In the genomic region with DNA sequence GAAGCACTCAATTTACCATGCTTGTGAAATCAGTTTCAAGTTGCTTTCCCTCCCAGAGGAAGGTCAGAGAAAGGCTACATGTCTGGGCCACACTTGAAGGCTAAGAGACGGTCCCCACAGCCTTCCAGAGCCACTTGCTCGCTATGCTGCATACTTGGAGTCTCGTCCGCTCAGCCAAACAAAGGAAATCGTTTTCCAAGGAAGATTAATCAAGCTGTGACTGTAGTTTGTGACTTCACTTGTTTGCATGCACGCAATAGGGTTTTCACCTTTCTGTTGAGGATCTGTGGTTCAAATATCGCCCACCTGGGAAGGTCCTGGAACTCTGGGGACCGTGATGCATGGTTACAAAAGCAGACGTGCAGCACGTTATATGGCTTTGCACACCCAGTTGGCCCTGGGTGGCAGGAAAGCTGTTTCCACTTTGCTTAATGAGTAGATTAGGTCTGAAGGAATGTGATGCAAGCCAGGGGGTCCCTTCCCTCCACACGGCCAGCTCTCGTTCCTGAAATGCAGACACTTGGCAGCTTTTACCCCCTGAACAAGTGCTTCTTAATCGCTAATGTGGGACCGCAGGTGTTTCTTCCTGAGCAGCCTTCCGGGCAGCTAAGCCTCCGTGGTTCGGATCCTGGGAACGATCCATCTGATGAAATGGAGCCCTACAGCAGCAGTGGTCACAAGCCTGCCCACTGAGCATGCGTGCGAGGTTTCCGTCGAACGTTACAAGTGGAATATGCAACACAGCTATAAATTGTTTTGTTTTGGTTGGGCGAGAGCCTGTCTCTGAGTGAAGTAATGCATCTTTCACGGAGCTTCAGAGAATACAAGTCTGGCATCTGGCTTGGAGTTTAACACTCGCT, we compare ENCODE assay signal across 12 mouse cellular contexts.
DNase-seq lines count a peak whose midpoint lies in the region; ATAC-seq and TF ChIP-seq lines count a peak whose summit lies in the region.
"Had no signal": no experiment of that assay in that cellular context is flagged by ENCODE, and none has a peak within 500 bp of the region (broad histone marks: within the 10 kb centered on the region; RNA-seq: fewer than 3 reads in every experiment).

No protein-coding gene starts in this region.

- no peak overlapping the region; the same call in 1 of the 2 replicates for H3K9ac ChIP-seq in kidney, embryonic 14.5 days (ENCODE audit: low read depth, low read length)
- no peak overlapping the region for H3K9ac ChIP-seq in hindbrain, postnatal 0 days (replicated peaks; ENCODE audit: low read length)
- H3K9ac ChIP-seq: neural tube, embryonic 13.5 days had no signal

- no peaks in the 10 kb centered on the region for H3K9me3 ChIP-seq in kidney, embryonic 14.5 days (ENCODE audit: control insufficient read depth, low read length)
- no peaks in the 10 kb centered on the region for H3K9me3 ChIP-seq in hindbrain, postnatal 0 days (ENCODE audit: low read length)
- H3K9me3 ChIP-seq: hindbrain, embryonic 10.5 days had no signal

- 32% methylated on average over 26 of the region's 26 CpGs for WGBS in kidney, embryonic 14.5 days
- WGBS in hindbrain, postnatal 0 days = 53% methylated on average over 26 of the region's 26 CpGs

- H3K4me2 ChIP-seq in kidney, embryonic 14.5 days (replicated peaks; ENCODE audit: low read depth, low read length) = no peak overlapping the region; the same call in 1 of the 2 replicates
- H3K4me2 ChIP-seq in hindbrain, postnatal 0 days (ENCODE audit: low read depth, low read length) = no peak overlapping the region
- H3K4me2 ChIP-seq: neural tube, embryonic 13.5 days had no signal

- peaks cover 8% of the 10 kb centered on the region for H3K4me1 ChIP-seq in kidney, embryonic 14.5 days (ENCODE audit: control insufficient read depth, insufficient read depth, low read length)
- H3K4me1 ChIP-seq in hindbrain, postnatal 0 days (ENCODE audit: insufficient read depth, low read length) = 0 out of 2 replicates have a peak, but pooled peaks cover 3% of the 10 kb centered on the region

- TF ChIP-seq CTCF in hindbrain, postnatal 0 days (IDR thresholded peaks at IDR 0.05; ENCODE audit: low read depth) = no peak

- no peak overlapping the region for H3K4me3 ChIP-seq in kidney, embryonic 14.5 days (ENCODE audit: low read length)
- H3K4me3 ChIP-seq in hindbrain, postnatal 0 days (ENCODE audit: low read length) = no peak overlapping the region
- H3K4me3 ChIP-seq: hindbrain, embryonic 10.5 days; neural tube, embryonic 13.5 days had no signal

- no peak for DNase-seq in kidney, adult 9 months
- DNase-seq in embryo, embryonic 11 days = peak; percentile 66
- peak; percentile 50 for DNase-seq in hindlimb bud, embryonic 11.5 days (ENCODE audit: extremely low spot score, low read depth, low spot score)
- DNase-seq in lung, postnatal 36 days = peak; percentile 24
- no peak for DNase-seq in hindbrain, postnatal 0 days (ENCODE audit: low spot score)
- DNase-seq in spleen, postnatal 4 days (ENCODE audit: low spot score in 2 of 2) = no peak
- DNase-seq in T-cell, adult 2 months (ENCODE audit: low spot score) = no peak
- DNase-seq: spleen, adult 18-20 months; thymus, postnatal 4 days had no signal

- no peaks in the 10 kb centered on the region for H3K36me3 ChIP-seq in kidney, embryonic 14.5 days (ENCODE audit: control insufficient read depth, insufficient read depth, low read length)
- no peaks in the 10 kb centered on the region for H3K36me3 ChIP-seq in hindbrain, postnatal 0 days (ENCODE audit: insufficient read depth, low read length)
- H3K36me3 ChIP-seq: hindbrain, embryonic 10.5 days; neural tube, embryonic 13.5 days had no signal

- H3K27ac ChIP-seq in kidney, embryonic 14.5 days (ENCODE audit: low read depth, low read length) = 0 out of 2 replicates have a peak overlapping the region, but pooled peaks have one; percentile 2
- H3K27ac ChIP-seq in hindbrain, postnatal 0 days = no peak overlapping the region
- H3K27ac ChIP-seq: hindbrain, embryonic 10.5 days; neural tube, embryonic 13.5 days had no signal

- no peaks in the 10 kb centered on the region for H3K27me3 ChIP-seq in kidney, embryonic 14.5 days (ENCODE audit: control insufficient read depth, insufficient read depth, low read length)
- no peaks in the 10 kb centered on the region for H3K27me3 ChIP-seq in hindbrain, postnatal 0 days (ENCODE audit: insufficient read depth, low read length)
- H3K27me3 ChIP-seq: neural tube, embryonic 13.5 days had no signal

- ATAC-seq in kidney, embryonic 14.5 days (ENCODE audit: low FRiP score, low TSS enrichment) = peak; percentile 47; the same call in 1 of the 2 replicates
- no peak for ATAC-seq in hindbrain, postnatal 0 days

Comparison
In these comparisons a context has a peak if more than half of its experiments do, and no peak if none do; other contexts are left out.
1. DNase-seq: peak in embryo, embryonic 11 days (single experiment), hindlimb bud, embryonic 11.5 days (single experiment) and lung, postnatal 36 days (single experiment); none in kidney, adult 9 months (single experiment), hindbrain, postnatal 0 days (single experiment), spleen, postnatal 4 days (0 of 2) and T-cell, adult 2 months (single experiment).